Mouse (Mus musculus) ZHBTc4 (cell line): ENCODE measurements around the gene Cenpm.
A peak's percentile ranks its signal among the peaks of the same experiment; 100 is the strongest.

Experiments used
- DNase-seq: peaks from one replicate; pipeline ENCODE4 v3.0.0-alpha.2; 2011; ENCODE audit warnings: low read depth, low spot score

The Cenpm gene

GRCm38 (mm10) chr15:82192617-82193016 is 51.9 kb downstream of the Cenpm start:
- no peak for DNase-seq

GRCm38 (mm10) chr15:82188481-82189240 is 55.9 kb downstream of the Cenpm start:
- peak; percentile 86 for DNase-seq

GRCm38 (mm10) chr15:82187924-82188323 is 56.6 kb downstream of the Cenpm start:
- peak; percentile 92 for DNase-seq

- peak; percentile 48 for DNase-seq
Observed at GRCm38 (mm10) chr15:82187401-82187800, 57.1 kb downstream of the Cenpm start.

GRCm38 (mm10) chr15:82186931-82187330 is 57.6 kb downstream of the Cenpm start:
- DNase-seq, result no peak

- DNase-seq, result no peak
Observed at GRCm38 (mm10) chr15:82186131-82186530, 58.4 kb downstream of the Cenpm start.

DNA sequence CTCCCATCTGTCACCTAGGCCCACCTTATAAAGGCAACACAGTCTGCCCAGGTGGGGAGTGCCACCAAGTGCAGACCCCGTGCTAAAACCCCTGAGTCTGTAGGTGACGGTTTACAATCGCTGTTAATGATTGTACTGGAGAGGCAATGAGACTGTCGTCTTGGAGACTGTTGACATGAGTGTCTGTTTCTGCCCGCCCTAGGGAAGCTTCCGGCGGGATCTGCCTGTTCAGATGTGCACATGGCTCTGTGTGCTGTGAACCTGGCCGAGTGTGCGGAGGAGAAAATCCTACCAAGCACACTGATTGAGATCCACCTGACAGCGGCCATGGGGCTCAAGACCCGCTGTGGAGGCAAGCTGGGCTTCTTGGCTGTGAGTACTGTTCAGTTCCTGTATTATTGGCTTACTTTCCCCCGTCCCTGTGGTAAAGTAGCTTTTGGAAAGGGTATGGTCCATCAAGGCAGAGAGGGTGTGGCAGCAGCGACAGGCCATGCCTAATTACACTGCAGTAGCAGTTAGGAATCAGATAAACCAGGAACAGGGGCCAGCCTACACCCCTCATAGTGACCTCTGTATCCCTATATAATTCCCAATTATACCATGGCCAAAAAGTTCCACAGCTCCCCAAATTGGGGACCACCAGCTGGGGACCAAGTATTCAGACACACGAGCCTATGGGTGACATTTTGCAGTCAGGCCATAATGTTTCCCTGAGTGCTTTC is 59.3 kb downstream of the Cenpm start:
- DNase-seq, result no peak

GRCm38 (mm10) chr15:82184656-82185055 is 59.9 kb downstream of the Cenpm start:
- no peak for DNase-seq

DNA sequence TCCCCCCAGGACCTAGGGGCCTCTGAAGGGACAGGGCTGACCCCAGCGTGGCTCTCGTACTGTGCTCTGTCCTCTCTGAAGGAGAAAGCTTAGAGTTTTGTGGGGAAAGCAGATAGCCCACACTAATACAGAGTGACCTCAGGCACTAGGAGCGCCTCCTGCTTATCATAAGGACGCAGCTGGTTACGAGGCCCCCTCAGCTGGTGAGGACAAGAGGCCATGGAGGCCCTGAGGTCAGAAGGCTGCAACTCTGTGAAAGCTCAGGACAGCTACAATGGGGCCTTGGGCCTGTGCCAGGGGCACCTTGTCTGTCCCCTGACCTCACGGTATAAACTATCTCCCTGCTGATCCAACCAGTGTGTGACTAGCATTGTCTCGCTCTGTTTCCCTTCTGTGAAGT is 60.4 kb downstream of the Cenpm start:
- no peak for DNase-seq
